10 mouse cellular contexts compared by ENCODE assay signal in the genomic region with DNA sequence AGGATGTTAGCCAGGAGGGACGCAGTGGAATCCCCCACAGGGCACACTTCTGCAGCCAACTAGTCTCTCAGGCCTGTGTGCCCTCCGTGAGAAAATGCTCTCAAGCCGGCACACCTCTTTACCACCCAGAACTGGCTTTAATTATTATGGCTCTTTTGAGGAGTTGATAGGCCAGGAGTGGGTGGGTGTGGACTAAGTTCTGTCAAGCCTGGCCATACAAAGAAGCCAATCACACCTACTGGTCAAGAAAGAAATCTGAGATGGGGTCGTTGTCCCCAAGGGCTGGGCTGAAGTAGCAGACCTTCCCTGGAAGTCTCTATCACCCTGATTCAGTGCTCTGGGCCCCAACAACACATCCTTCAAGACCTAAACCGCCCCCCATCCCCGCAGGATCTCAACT. TPM values are rescaled to one million over a fixed set of nuclear protein-coding genes. Genes with fewer than 3 reads are reported as not detected.
DNase-seq lines count a peak whose midpoint lies in the region; ATAC-seq and TF ChIP-seq lines count a peak whose summit lies in the region.
"Had no signal": no experiment of that assay in that cellular context is flagged by ENCODE, and none has a peak within 500 bp of the region (broad histone marks: within the 10 kb centered on the region; RNA-seq: fewer than 3 reads in every experiment).

No protein-coding gene starts in this region.

- WGBS in heart, postnatal 0 days: 31% methylated on average over 6 of the region's 6 CpGs
- 29% methylated on average over 6 of the region's 6 CpGs for WGBS in hindbrain, embryonic 15.5 days
- WGBS in midbrain, embryonic 15.5 days: 20% methylated on average over 6 of the region's 6 CpGs

- intact Hi-C loops in heart, postnatal 25 days (cut with DNase I): no loop called here

- H3K27me3 ChIP-seq in heart, postnatal 0 days (ENCODE audit: control insufficient read depth, insufficient read depth, low read length): no peaks in the 10 kb centered on the region
- H3K27me3 ChIP-seq in hindbrain, embryonic 15.5 days: no peaks in the 10 kb centered on the region
- no peaks in the 10 kb centered on the region for H3K27me3 ChIP-seq in midbrain, embryonic 15.5 days (replicated peaks)

- no peaks in the 10 kb centered on the region for H3K9me3 ChIP-seq in heart, postnatal 0 days (replicated peaks; ENCODE audit: control insufficient read depth, low read length)
- no peaks in the 10 kb centered on the region for H3K9me3 ChIP-seq in hindbrain, embryonic 15.5 days
- no peaks in the 10 kb centered on the region for H3K9me3 ChIP-seq in midbrain, embryonic 15.5 days

- ATAC-seq in heart, postnatal 0 days (ENCODE audit: insufficient read depth, low read depth): no peak
- no peak for ATAC-seq in hindbrain, embryonic 15.5 days (ENCODE audit: low FRiP score, low read depth)
- ATAC-seq in midbrain, embryonic 15.5 days (replicated peaks): no peak

- peak overlapping the region; percentile 47 for H3K4me3 ChIP-seq in heart, postnatal 0 days (ENCODE audit: low read depth, low read length)
- H3K4me3 ChIP-seq in hindbrain, embryonic 15.5 days: peak overlapping the region; percentile 45
- H3K4me3 ChIP-seq in midbrain, embryonic 15.5 days: peak overlapping the region; percentile 52

- no peak for DNase-seq in heart, postnatal 0 days (ENCODE audit: low spot score)
- DNase-seq in heart, postnatal 25 days (ENCODE audit: low spot score): no peak
- peak; percentile 48 for DNase-seq in embryo, embryonic 11 days
- no peak for DNase-seq in adrenal gland, postnatal 4 days (ENCODE audit: low spot score in 2 of 2)
- DNase-seq in right cerebral cortex, postnatal 14 days: no peak
- no peak for DNase-seq in retina, postnatal 1 day
- DNase-seq: cerebellum, adult 11 months; kidney, postnatal 10 days had no signal

- TF ChIP-seq CTCF in heart, postnatal 0 days (IDR thresholded peaks at IDR 0.05; ENCODE audit: low read depth): no peak

- peaks cover 10% of the 10 kb centered on the region; the same call in 1 of the 2 replicates for H3K4me1 ChIP-seq in heart, postnatal 0 days (ENCODE audit: control insufficient read depth, insufficient read depth)
- peaks cover 76% of the 10 kb centered on the region for H3K4me1 ChIP-seq in hindbrain, embryonic 15.5 days (replicated peaks)
- H3K4me1 ChIP-seq in midbrain, embryonic 15.5 days: peaks cover 66% of the 10 kb centered on the region

- peak overlapping the region; percentile 79; the same call in 1 of the 2 replicates for H3K27ac ChIP-seq in heart, postnatal 0 days (ENCODE audit: low read depth)
- H3K27ac ChIP-seq in hindbrain, embryonic 15.5 days (replicated peaks): peak overlapping the region; percentile 81; the same call in 1 of the 2 replicates
- peak overlapping the region; percentile 82; the same call in 1 of the 2 replicates for H3K27ac ChIP-seq in midbrain, embryonic 15.5 days

- H3K9ac ChIP-seq in heart, postnatal 0 days (replicated peaks; ENCODE audit: low read depth, low read length): peak overlapping the region; percentile 78
- H3K9ac ChIP-seq in hindbrain, embryonic 15.5 days: peak overlapping the region; percentile 44
- H3K9ac ChIP-seq in midbrain, embryonic 15.5 days: peak overlapping the region; percentile 43; the same call in 1 of the 2 replicates

- H3K4me2 ChIP-seq in heart, postnatal 0 days (ENCODE audit: low read depth, low read length): peak overlapping the region; percentile 93
- H3K4me2 ChIP-seq in hindbrain, embryonic 15.5 days: peak overlapping the region; percentile 77
- H3K4me2 ChIP-seq in midbrain, embryonic 15.5 days: peak overlapping the region; percentile 58

- no peak for TF ChIP-seq EP300 in heart, postnatal 0 days (IDR thresholded peaks at IDR 0.05; ENCODE audit: low read depth)

- peaks cover 5% of the 10 kb centered on the region for H3K36me3 ChIP-seq in heart, postnatal 0 days (replicated peaks; ENCODE audit: control insufficient read depth, insufficient read depth, low read length)
- peaks cover 13% of the 10 kb centered on the region for H3K36me3 ChIP-seq in hindbrain, embryonic 15.5 days
- H3K36me3 ChIP-seq in midbrain, embryonic 15.5 days (replicated peaks): peaks cover 6% of the 10 kb centered on the region; the same call in 1 of the 2 replicates

RNA-seq across cellular contexts. Expression of gene Ptprs, which starts 15.4 kb away (rescaled TPM):
- total RNA-seq in heart, postnatal 0 days (2014; rRNA removed; ENCODE audit: low replicate concordance): 136 and 138 TPM in 2 replicates
- 15.7 and 15.9 TPM in 2 replicates for polyA plus RNA-seq in heart, postnatal 0 days (2015; fragmentation: Nextera tagmentation; extraction: Ambion mirVana)
- total RNA-seq in heart, postnatal 25 days (2021): 10 to 100 TPM; 42.2 to 52.2 TPM
- 277 and 302 TPM in 2 replicates for polyA plus RNA-seq in hindbrain, embryonic 15.5 days (2015; fragmentation: Nextera tagmentation; extraction: Ambion mirVana)
- 339 and 349 TPM in 2 replicates for polyA plus RNA-seq in midbrain, embryonic 15.5 days (2015; fragmentation: Nextera tagmentation; extraction: Ambion mirVana)
- 100 to 1,000 TPM; 176 to 208 TPM for total RNA-seq in adrenal gland, postnatal 4 days (2021)

RNA-seq across cellular contexts. Expression of gene Znrf4, which starts 51.4 kb away (rescaled TPM):
- total RNA-seq in heart, postnatal 0 days (2014; rRNA removed; ENCODE audit: low replicate concordance): not detected in 2 replicates
- polyA plus RNA-seq in heart, postnatal 0 days (2015; fragmentation: Nextera tagmentation; extraction: Ambion mirVana): not detected in 2 replicates
- not detected for total RNA-seq in heart, postnatal 25 days (2021)
- 0.17 TPM in 1 of 2 replicates, not detected in the other for polyA plus RNA-seq in hindbrain, embryonic 15.5 days (2015; fragmentation: Nextera tagmentation; extraction: Ambion mirVana)
- not detected in 2 replicates for polyA plus RNA-seq in midbrain, embryonic 15.5 days (2015; fragmentation: Nextera tagmentation; extraction: Ambion mirVana)
- total RNA-seq in adrenal gland, postnatal 4 days (2021): not detected
